Mouse (Mus musculus) urinary bladder, postnatal 14 days (tissue): ENCODE results near the gene S1pr1.

Experiments used
- DNase-seq: peaks from one replicate; pipeline ENCODE4 v3.0.0; 2021; ENCODE audit warnings: low spot score

S1pr1 gene

DNA sequence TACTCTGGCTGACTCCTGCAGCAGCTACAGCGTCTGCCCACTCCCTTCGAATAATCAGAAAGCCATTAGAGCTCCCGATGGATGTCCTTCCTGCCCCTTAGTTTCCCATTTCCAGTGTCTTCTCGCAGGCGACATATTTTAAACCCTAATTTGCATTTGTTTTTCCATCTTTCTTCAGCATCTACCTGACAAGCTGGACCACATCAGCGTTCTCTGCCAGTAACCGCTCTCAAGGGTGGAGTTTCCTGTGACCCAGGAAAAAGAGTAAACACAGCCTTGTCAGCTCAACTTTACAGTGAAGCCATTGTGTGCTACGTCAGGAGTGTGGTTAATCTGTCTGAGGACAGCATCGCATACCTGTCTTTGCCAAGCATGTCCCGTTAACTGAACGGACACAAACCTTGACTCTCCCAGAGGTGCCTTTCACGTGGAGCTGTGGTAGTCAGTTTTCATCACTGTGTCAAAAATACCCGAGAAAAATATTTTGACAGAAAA lies 41.2 kb downstream of the S1pr1 start:
- DNase-seq = no peak

DNA sequence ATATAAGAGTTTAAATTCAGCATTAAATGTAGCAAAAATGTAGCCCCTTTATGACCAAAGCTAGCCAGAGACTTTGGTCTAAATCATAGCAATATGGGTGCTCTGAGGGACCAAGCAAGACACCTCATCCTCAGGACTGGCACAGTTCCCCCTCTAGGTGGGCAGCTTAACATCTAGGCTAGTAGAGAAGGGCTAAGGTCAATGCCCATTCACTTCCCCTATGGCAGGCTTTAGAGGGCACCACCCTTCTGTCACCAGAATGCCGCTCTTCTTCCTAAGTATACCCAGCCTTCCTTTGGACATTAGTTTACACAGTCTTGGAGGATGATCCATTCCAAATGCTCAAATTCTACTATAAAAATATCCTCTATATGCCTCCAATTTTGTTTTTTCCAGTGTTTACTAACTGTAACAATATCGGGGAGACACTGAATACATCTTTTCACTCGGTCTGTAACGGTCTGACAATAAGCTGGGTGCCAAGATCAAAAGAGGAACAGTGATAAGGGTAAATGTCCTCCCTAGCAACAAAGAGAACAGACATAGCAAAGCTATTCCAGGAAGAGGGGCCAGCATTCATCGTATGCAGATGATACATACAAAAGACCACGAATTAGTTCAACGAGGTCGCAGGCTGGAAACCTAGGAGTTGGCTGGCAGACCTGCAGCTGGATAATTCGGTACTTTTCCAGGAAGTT lies 41.8 kb downstream of the S1pr1 start:
- no peak for DNase-seq

DNA sequence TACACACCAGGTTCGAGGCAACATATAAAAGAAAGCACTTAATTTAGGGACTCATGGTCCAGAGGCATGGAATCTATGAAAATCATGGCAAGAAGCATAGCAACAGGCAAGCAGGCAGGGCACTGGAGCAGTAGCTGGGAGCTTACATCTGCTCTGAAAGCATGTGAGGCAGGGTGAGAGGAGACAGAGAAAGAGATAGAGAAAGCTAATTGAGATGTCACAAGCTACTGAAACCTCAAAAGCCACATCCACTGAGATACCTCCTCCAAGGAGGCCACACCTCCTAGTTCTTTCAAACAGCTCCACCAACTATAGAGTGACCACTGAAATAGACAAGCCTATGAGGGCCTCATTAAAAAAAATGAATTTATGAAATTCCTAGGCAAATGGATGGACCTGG lies 45.6 kb downstream of the S1pr1 start:
- DNase-seq = no peak

DNA sequence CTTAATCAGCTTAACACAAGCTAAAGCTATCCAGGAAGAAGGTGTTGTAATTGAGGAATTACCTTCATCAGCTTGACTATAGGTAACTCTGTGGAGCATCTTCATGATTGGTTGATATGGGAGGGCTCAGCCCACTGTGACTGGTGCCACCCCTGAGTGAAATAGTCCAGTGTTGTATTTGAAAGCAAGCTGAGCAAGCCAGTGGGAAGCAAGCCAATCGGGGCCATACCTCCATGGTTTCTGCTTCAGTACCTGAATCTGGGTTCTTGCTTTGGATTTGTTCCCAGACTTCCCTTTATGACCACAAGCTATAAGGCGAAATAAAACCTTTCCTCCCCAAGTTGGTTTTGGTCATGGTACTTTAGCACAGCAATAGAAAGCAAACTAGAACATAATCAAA lies 47.7 kb downstream of the S1pr1 start:
- no peak for DNase-seq

DNA sequence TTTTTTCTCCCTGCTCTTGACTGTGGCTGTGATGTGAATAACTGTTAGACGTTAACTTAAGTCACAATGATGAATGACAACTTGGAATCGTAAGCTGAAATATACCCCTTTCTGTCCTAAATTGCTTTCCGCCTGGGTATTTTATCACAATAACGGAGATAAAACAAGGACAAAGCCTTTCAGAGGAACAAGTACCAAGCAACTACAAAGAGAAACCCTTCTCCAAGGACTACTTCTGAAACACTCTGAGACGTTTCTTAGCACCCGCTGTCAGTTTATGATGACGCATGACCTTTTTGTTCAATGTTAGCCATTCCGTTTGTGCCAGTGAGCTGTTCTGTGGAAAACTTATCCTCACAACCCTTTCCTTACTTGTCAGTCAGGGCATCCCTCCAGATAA lies 48.3 kb downstream of the S1pr1 start:
- DNase-seq = no peak

DNA sequence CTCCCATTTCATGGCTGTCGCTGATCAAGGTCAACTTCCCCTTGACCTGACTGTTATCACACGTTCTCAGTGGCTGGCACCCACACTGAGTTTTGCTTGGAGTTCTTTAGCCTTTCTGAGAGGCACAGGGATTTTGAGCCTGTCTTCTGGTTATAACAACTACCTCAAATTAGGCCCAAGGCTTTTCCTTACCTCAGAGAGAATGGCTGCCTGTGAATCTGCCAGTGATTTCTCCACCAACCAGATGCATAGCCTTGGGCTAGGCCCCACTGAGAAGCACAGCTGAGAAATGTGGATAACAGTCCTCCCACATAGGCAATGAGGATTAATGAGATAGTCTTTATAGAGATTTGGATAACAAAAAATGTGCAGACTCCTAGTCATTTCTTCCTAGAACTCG lies 50.4 kb downstream of the S1pr1 start:
- no peak for DNase-seq

DNA sequence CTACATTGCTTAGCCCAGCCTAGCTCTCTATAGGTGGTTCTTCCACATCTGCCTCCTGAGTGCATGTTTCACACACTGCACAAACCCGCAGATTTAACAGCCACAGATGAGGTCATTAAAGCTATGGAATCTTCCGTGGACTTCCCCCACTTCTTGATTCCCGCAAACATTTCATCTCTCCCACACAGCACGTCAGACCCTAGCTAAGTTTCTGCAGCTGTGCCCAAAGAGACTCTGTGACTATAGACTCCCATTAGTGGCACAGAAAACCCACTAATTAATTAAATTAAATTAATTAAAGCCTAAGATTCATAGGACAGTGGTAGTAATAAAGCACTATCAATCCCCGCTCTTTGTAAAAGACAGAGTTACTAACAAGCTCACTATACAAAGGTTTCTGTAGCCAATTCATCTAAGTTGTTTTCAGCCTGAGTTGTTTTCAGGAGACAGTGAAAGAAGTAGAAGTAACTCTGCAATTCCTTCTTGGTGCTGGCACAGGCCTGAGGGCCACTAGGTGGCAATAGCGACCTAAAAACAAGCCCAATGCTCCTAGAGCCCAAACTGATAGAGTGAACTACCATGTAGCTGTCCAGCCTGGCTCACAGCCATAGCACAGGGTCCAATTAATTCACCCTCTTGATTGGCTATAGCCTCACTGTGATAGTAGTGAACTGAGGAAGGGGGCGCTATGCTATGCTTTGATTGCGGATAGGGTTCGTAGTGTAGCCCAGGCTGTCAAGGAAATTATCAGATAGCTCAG lies 54.0 kb downstream of the S1pr1 start:
- DNase-seq = peak; percentile 56
